Mouse (Mus musculus) MEL (cell line): ENCODE data around the gene Bcl2l10. TPM values are rescaled to one million over a fixed set of nuclear protein-coding genes. Genes with fewer than 3 reads are reported as not detected.

Experiments used
- DNase-seq: peaks from one replicate; pipeline ENCODE4 v3.0.0; 2011; ENCODE audit warnings: low read depth, low spot score
- H3K27ac ChIP-seq: 2 replicates; pipeline ENCODE4 v1.5.1; 2012; ENCODE audit warnings: low read depth, mild to moderate bottlenecking, control low read depth, low read length, moderate library complexity; ENCODE audit not compliant: control insufficient read depth
- H3K27me3 ChIP-seq, 2 experiments: fragments of 150-350 bp in 1 of 2; sonication (generic) in 1 of 2; 2 replicates each; pipeline ENCODE4 v1.6.1; 2012; ENCODE audit warnings: low read length in 2 of 2, mild to moderate bottlenecking in 2 of 2, improper control_type of control experiment in 1 of 2, moderate library complexity in 1 of 2; ENCODE audit not compliant: insufficient read depth in 2 of 2, control insufficient read depth in 1 of 2
- H3K36me3 ChIP-seq, 2 experiments: 2 replicates each; pipeline ENCODE4 v1.6.1; 2012 to 2014; ENCODE audit warnings: low read length in 2 of 2, improper control_type of control experiment in 1 of 2, inconsistent platforms in 1 of 2, mild to moderate bottlenecking in 1 of 2; ENCODE audit not compliant: insufficient read depth in 2 of 2, control insufficient read depth in 1 of 2
- H3K4me1 ChIP-seq, 2 experiments: fragments of 150-350 bp in 1 of 2; sonication (generic) in 1 of 2; 2 replicates each; pipeline ENCODE4 v1.6.1; 2012; ENCODE audit warnings: low read length in 2 of 2, improper control_type of control experiment in 1 of 2, mild to moderate bottlenecking in 1 of 2; ENCODE audit not compliant: insufficient read depth in 2 of 2, control insufficient read depth in 1 of 2
- H3K4me3 ChIP-seq, 2 experiments: fragments of 150-350 bp in 1 of 2; sonication (generic) in 1 of 2; 2 replicates each; pipeline ENCODE4 v1.5.1; 2012; ENCODE audit warnings: low read depth in 2 of 2, low read length in 2 of 2, mild to moderate bottlenecking in 2 of 2, moderate library complexity in 2 of 2, control low read depth in 1 of 2, improper control_type of control experiment in 1 of 2; ENCODE audit not compliant: control insufficient read depth in 1 of 2, insufficient read depth in 1 of 2
- H3K79me2 ChIP-seq: 2 replicates; pipeline ENCODE4 v1.6.1; 2012; ENCODE audit warnings: mild to moderate bottlenecking, low read length, moderate library complexity; ENCODE audit not compliant: control insufficient read depth, poor library complexity, insufficient read depth
- H3K9ac ChIP-seq: 2 replicates; pipeline ENCODE4 v1.6.1; 2012; ENCODE audit warnings: low read depth, mild to moderate bottlenecking, control low read depth, low read length, moderate library complexity; ENCODE audit not compliant: control insufficient read depth, poor library complexity, severe bottlenecking
- H3K9me3 ChIP-seq: fragments of 150-350 bp; sonication (generic); replicated peaks from 2 replicates; pipeline ENCODE4 v1.6.1; 2012; ENCODE audit warnings: mild to moderate bottlenecking, low read length, improper control_type of control experiment, moderate library complexity; ENCODE audit not compliant: insufficient read depth
- BHLHE40 ChIP-seq: IDR thresholded peaks from 2 replicates; pipeline ENCODE4 v1.6.1; 2012; ENCODE audit warnings: low read depth, mild to moderate bottlenecking, inconsistent platforms, low read length, improper control_type of control experiment, borderline replicate concordance
- CHD1 ChIP-seq: IDR thresholded peaks from 2 replicates; pipeline ENCODE4 v1.6.1; 2012; ENCODE audit warnings: low read depth, mild to moderate bottlenecking, inconsistent platforms, low read length, improper control_type of control experiment
- CHD2 ChIP-seq: IDR thresholded peaks from 2 replicates; pipeline ENCODE4 v1.6.1; 2011; ENCODE audit warnings: low read length, improper control_type of control experiment
- CTCF ChIP-seq, 3 experiments: IDR thresholded peaks in 2 of 3; conservative IDR thresholded peaks in 1 of 3; 2 replicates each; pipeline ENCODE4 v1.5.1; 2011 to 2012; ENCODE audit warnings: low read length in 3 of 3, low read depth in 2 of 3, mild to moderate bottlenecking in 2 of 3, improper control_type of control experiment in 1 of 3, inconsistent platforms in 1 of 3, mixed read lengths in 1 of 3, moderate library complexity in 1 of 3; ENCODE audit not compliant: control insufficient read depth in 1 of 3, insufficient read depth in 1 of 3, poor library complexity in 1 of 3, severe bottlenecking in 1 of 3
- E2F4 ChIP-seq: IDR thresholded peaks from 2 replicates; pipeline ENCODE4 v1.6.1; 2011; ENCODE audit warnings: low read depth, low read length, improper control_type of control experiment, borderline replicate concordance
- EP300 ChIP-seq, 2 experiments: IDR thresholded peaks; 2 replicates each; pipeline ENCODE4 v1.6.1; 2011; ENCODE audit warnings: improper control_type of control experiment in 2 of 2, low read length in 2 of 2, low read depth in 1 of 2, mild to moderate bottlenecking in 1 of 2
- ETS1 ChIP-seq: IDR thresholded peaks from 2 replicates; pipeline ENCODE4 v1.6.1; 2012; ENCODE audit warnings: low read depth, mild to moderate bottlenecking, inconsistent platforms, low read length, improper control_type of control experiment, moderate library complexity
- HCFC1 ChIP-seq: IDR thresholded peaks from 2 replicates; pipeline ENCODE4 v1.6.1; 2012; ENCODE audit warnings: low read depth, mild to moderate bottlenecking, inconsistent platforms, low read length, improper control_type of control experiment, moderate library complexity
- MXI1 ChIP-seq: IDR thresholded peaks from 2 replicates; pipeline ENCODE4 v1.6.1; 2011; ENCODE audit warnings: mild to moderate bottlenecking, low read depth, low read length, improper control_type of control experiment
- MYB ChIP-seq: IDR thresholded peaks from 2 replicates; pipeline ENCODE4 v1.6.1; 2011; ENCODE audit warnings: mild to moderate bottlenecking, low read depth, low read length, improper control_type of control experiment
- MYC ChIP-seq: IDR thresholded peaks from 2 replicates; pipeline ENCODE4 v1.6.1; 2011; ENCODE audit warnings: low read depth, mild to moderate bottlenecking, low read length, improper control_type of control experiment, moderate library complexity
- NELFE ChIP-seq: IDR thresholded peaks from 2 replicates; pipeline ENCODE4 v1.6.1; 2011; ENCODE audit warnings: low read depth, low read length, improper control_type of control experiment
- NRF1 ChIP-seq: IDR thresholded peaks from 2 replicates; pipeline ENCODE4 v1.6.1; 2014; ENCODE audit warnings: low read depth, mild to moderate bottlenecking, inconsistent platforms, low read length, improper control_type of control experiment, moderate library complexity; ENCODE audit not compliant: poor library complexity, insufficient read depth, severe bottlenecking
- POLR2AphosphoS5 ChIP-seq: IDR thresholded peaks from 2 replicates; pipeline ENCODE4 v1.6.1; 2012; ENCODE audit warnings: low read depth, borderline replicate concordance, mild to moderate bottlenecking, inconsistent platforms, low read length, moderate library complexity, mixed read lengths
- SIN3A ChIP-seq: IDR thresholded peaks from 2 replicates; pipeline ENCODE4 v1.6.1; 2012; ENCODE audit warnings: low read length, improper control_type of control experiment, inconsistent platforms
- SMC3 ChIP-seq: IDR thresholded peaks from 2 replicates; pipeline ENCODE4 v1.6.1; 2011; ENCODE audit warnings: low read depth, low read length, improper control_type of control experiment
- TBP ChIP-seq: IDR thresholded peaks from 2 replicates; pipeline ENCODE4 v1.8.0; 2011; ENCODE audit warnings: low read depth, low read length, improper control_type of control experiment
- TCF12 ChIP-seq: IDR thresholded peaks from 2 replicates; pipeline ENCODE4 v1.6.1; 2014; ENCODE audit warnings: low read depth, mild to moderate bottlenecking, inconsistent platforms, low read length, improper control_type of control experiment, moderate library complexity
- ZNF384 ChIP-seq: IDR thresholded peaks from 2 replicates; pipeline ENCODE4 v1.6.1; 2012; ENCODE audit warnings: low read depth, mild to moderate bottlenecking, inconsistent platforms, low read length, improper control_type of control experiment
- polyA plus RNA-seq, 2 experiments: library from polyadenylated mRNA; stranded (reverse) in 1 of 2; unstranded in 1 of 2; fragments of >175 nt in 1 of 2; fragments of >200 nt in 1 of 2; gene quantifications; 2 replicates each; pipeline versions ENCODE4 v1.2.1 to v1.2.4; 2012; ENCODE audit warnings: low replicate concordance in 2 of 2, low read depth in 1 of 2; ENCODE audit not compliant: insufficient read length in 2 of 2, insufficient read depth in 1 of 2, missing spikeins in 1 of 2
- total RNA-seq: library from RNA; depleted of rRNA; stranded (reverse); fragments of 300-350 nt; gene quantifications from 2 replicates; pipeline ENCODE4 v1.2.3, GENCODE M21; 2012

Bcl2l10 gene
- total and polyA plus RNA-seq, 3 experiments = not detected

DNA sequence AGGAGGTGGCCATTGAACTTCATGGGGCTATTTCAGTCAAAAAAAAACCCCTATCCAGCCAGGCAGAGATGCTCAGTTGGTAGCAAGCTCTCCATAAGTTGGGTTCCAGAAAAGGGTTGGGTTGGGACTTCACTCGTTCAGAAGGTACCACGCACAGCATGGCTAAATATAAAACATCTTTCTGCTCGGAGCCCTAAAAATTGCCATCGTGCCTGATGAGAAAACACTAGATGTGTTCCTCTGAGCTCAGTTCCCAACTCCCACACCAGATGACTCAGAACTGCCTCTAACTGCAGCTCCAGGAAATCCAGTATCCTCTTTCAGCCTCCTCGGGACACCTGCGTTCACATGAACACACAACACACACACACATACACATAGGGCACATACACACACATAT is 9.5 kb upstream of the Bcl2l10 start:
- DNase-seq = no peak
- Histone ChIP-seq H3K4me1 (no peaks in the 10 kb centered on the region), H3K27me3 (no peaks in the 10 kb centered on the region), H3K36me3 (no peaks in the 10 kb centered on the region), H3K9ac (no peak overlapping the region), H3K27ac (no peak overlapping the region), H3K79me2 (no peaks in the 10 kb centered on the region), H3K9me3 (no peaks in the 10 kb centered on the region), H3K4me3 (no peak overlapping the region)
- TF ChIP-seq TBP = no peak

DNA sequence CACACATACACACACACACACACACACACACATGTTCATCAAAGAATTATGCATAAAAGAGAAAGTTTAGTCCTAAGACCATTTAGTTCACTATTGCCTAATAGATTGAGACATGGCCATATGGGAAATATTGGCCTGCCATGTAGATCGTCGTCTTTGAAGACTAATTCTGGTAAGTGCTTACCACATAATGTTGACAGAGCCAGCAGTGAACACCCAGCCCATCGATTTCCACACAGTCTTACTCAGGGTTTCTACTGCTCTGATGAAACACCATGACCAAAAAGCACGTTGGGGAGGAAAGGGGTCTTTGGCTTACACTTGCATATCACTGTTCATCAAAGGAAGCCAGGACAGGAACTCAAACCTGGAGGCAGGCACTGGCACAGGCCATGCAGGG is 5.1 kb upstream of the Bcl2l10 start:
- Histone ChIP-seq H3K4me3 (no peak overlapping the region), H3K27me3 (no peaks in the 10 kb centered on the region), H3K9ac (no peak overlapping the region), H3K79me2 (no peaks in the 10 kb centered on the region), H3K4me1 (no peaks in the 10 kb centered on the region), H3K9me3 (no peaks in the 10 kb centered on the region), H3K27ac (no peak overlapping the region), H3K36me3 (no peaks in the 10 kb centered on the region)
- TF ChIP-seq SMC3 (no peak), CHD1 (no peak), POLR2AphosphoS5 (no peak), MYC (no peak), SIN3A (no peak), BHLHE40 (no peak), CHD2 (no peak), ZNF384 (no peak), EP300 (IDR thresholded peaks at IDR 0.05; ENCODE audit: low read depth in 1 of 2, low read length in 2 of 2) (no peak), HCFC1 (no peak), NELFE (no peak), MYB (no peak), NRF1 (no peak), ETS1 (no peak), CTCF (IDR thresholded peaks at IDR 0.05 in 2 of 3, conservative IDR thresholded peaks at IDR 0.05 in 1 of 3; ENCODE audit: control insufficient read depth in 1 of 3, insufficient read depth in 1 of 3, low read depth in 2 of 3, low read length in 3 of 3, poor library complexity in 1 of 3, severe bottlenecking in 1 of 3) (no peak)
- DNase-seq = no peak

DNA sequence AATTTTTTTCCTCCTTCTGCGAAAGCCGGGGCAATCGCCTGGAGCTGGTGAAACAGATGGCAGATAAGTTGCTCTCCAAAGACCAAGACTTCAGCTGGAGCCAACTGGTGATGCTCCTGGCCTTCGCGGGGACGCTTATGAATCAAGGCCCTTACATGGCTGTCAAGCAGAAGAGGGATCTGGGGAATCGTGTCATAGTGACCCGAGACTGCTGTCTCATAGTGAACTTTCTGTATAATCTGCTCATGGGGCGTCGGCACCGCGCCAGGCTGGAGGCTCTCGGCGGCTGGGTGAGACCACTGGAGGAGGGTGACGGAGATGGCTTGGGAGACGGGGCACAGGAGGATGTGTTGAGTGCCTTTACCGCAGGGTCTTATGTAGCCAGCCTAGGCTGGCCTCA is 508 bp downstream of the Bcl2l10 start:
- no peaks in the 10 kb centered on the region for H3K9me3 ChIP-seq
- no peak overlapping the region for H3K9ac ChIP-seq
- no peak overlapping the region for H3K4me3 ChIP-seq
- H3K36me3 ChIP-seq = no peaks in the 10 kb centered on the region
- no peaks in the 10 kb centered on the region for H3K4me1 ChIP-seq
- DNase-seq = no peak
- H3K27ac ChIP-seq = no peak overlapping the region
- no peak for TF ChIP-seq MXI1
- TF ChIP-seq E2F4 = no peak
- no peak for TF ChIP-seq TBP
- TF ChIP-seq TCF12 = no peak
- TF ChIP-seq, all 39 proteins: peak for 0
- Histone ChIP-seq H3K79me2 (no peaks in the 10 kb centered on the region), H3K27me3 (no peaks in the 10 kb centered on the region; a peak in 2 of 4 replicates)
